15 mouse cellular contexts compared by ENCODE assay signal in the genomic region with DNA sequence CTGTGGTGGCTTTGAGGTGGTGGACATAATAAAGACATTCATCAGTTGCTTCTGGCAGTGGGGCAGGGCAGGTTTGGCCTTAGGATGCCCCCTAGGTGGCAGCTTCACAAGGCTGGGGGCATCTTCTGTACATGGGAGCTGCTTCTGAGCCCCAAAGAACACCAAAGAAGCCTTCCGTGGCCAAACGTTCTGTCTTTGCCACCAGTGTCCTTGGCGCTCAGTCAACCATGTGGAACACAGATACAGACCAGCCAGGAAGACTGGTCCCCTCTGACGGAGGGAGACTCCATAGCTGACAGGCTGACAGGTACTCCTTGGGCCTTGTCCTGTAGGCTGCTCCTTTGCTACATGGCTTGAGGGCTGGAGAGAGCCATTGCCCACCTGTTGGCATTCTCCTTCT.
"Had no signal": no experiment of that assay in that cellular context is flagged by ENCODE, and none has a peak within 500 bp of the region (broad histone marks: within the 10 kb centered on the region; RNA-seq: fewer than 3 reads in every experiment).

No protein-coding gene starts in this region.

- H3K9me3 ChIP-seq: liver, embryonic 15.5 days; neural tube, embryonic 12.5 days had no signal

- H3K4me3 ChIP-seq: liver, embryonic 15.5 days; neural tube, embryonic 12.5 days had no signal

- DNase-seq: kidney, adult 9 months; layer of hippocampus, postnatal 36 days; lung, adult 2 months; lung, postnatal 36 days; midbrain, embryonic 14.5 days; retina, postnatal 1 day; right cerebral cortex, postnatal 4 days; spleen, adult 18-20 months; thymus, adult 18-20 months; thymus, postnatal 14 days had no signal

- H3K9ac ChIP-seq: liver, embryonic 15.5 days; neural tube, embryonic 12.5 days had no signal

- H3K27ac ChIP-seq: kidney, postnatal 0 days; liver, embryonic 15.5 days; neural tube, embryonic 12.5 days had no signal

- H3K4me2 ChIP-seq: liver, embryonic 11.5 days; liver, embryonic 15.5 days; neural tube, embryonic 12.5 days had no signal

- ATAC-seq: lung, postnatal 0 days had no signal

- H3K36me3 ChIP-seq: liver, embryonic 15.5 days; neural tube, embryonic 12.5 days had no signal
